Mouse (Mus musculus): ENCODE data around the gene H2-T23. TPM values are rescaled to one million over a fixed set of nuclear protein-coding genes. Genes with fewer than 3 reads are reported as not detected.
A peak's percentile ranks its signal among the peaks of the same experiment; 100 is the strongest.
"Not testable (repeated sequence)": the region's sequence is repeated elsewhere in the genome, so short reads cannot be mapped to it uniquely, and the experiment has no call there.

H2-T23 gene
- polyA plus RNA-seq (2015; fragmentation: Nextera tagmentation; extraction: Ambion mirVana): 24.9 and 26.4 TPM in 2 replicates

- peak within 1 kb of the TSS; percentile 45 for H3K9ac ChIP-seq
- H3K9me3 ChIP-seq (replicated peaks); H3K27me3 ChIP-seq; H3K4me1 ChIP-seq; ATAC-seq (ENCODE audit: insufficient number of reproducible peaks, low FRiP score, low TSS enrichment, low read depth); H3K36me3 ChIP-seq: not testable (repeated sequence)
- peak within 1 kb of the TSS; percentile 55 for H3K4me3 ChIP-seq (replicated peaks)
- peak within 1 kb of the TSS; percentile 89 for H3K4me2 ChIP-seq (replicated peaks)
- WGBS: under 1% methylated on average over 25 of the region's 25 CpGs
- peak within 1 kb of the TSS; percentile 39; the same call in 1 of the 2 replicates for H3K27ac ChIP-seq (replicated peaks)
Observed at GRCm38 (mm10) chr17:36032351-36032875, at the start of gene H2-T23. Gene H2-T23 (minus strand): TSS chr17:36032855.

- H3K27ac ChIP-seq (replicated peaks); H3K9ac ChIP-seq; H3K36me3 ChIP-seq; H3K9me3 ChIP-seq (replicated peaks); H3K4me2 ChIP-seq (replicated peaks); H3K4me3 ChIP-seq (replicated peaks); ATAC-seq (ENCODE audit: insufficient number of reproducible peaks, low FRiP score, low TSS enrichment, low read depth): not testable (repeated sequence)
- Histone ChIP-seq H3K4me1 (peaks cover 14% of the 10 kb centered on the region), H3K27me3 (peaks cover 32% of the 10 kb centered on the region)
Observed at GRCm38 (mm10) chr17:36081901-36082300, 49.2 kb upstream of the H2-T23 start.

GRCm38 (mm10) chr17:36060829-36061228 lies 28.2 kb upstream of the H2-T23 start:
- Histone ChIP-seq H3K36me3 (no peaks in the 10 kb centered on the region), H3K9me3 (replicated peaks) (no peaks in the 10 kb centered on the region), H3K4me2 (replicated peaks) (no peak overlapping the region), H3K27ac (replicated peaks) (no peak overlapping the region), H3K27me3 (no peaks in the 10 kb centered on the region), H3K4me3 (replicated peaks) (no peak overlapping the region), H3K9ac (no peak overlapping the region), H3K4me1 (no peaks in the 10 kb centered on the region)
- 35% methylated on average over 2 of the region's 2 CpGs for WGBS
- ATAC-seq (ENCODE audit: insufficient number of reproducible peaks, low FRiP score, low TSS enrichment, low read depth): no peak

- H3K27ac ChIP-seq (replicated peaks); H3K4me2 ChIP-seq (replicated peaks); H3K9me3 ChIP-seq (replicated peaks); ATAC-seq (ENCODE audit: insufficient number of reproducible peaks, low FRiP score, low TSS enrichment, low read depth); H3K9ac ChIP-seq; H3K27me3 ChIP-seq; H3K36me3 ChIP-seq; H3K4me1 ChIP-seq; H3K4me3 ChIP-seq (replicated peaks): not testable (repeated sequence)
- 58% methylated on average over 1 of the region's 1 CpGs for WGBS
Observed at GRCm38 (mm10) chr17:36058362-36058761, 25.7 kb upstream of the H2-T23 start, which contains the start of gene Gm11127. Gene Gm11127 (minus strand): TSS chr17:36058371.

GRCm38 (mm10) chr17:36057927-36058326 lies 25.3 kb upstream of the H2-T23 start:
- not testable (repeated sequence) for H3K36me3 ChIP-seq; H3K27me3 ChIP-seq; H3K4me1 ChIP-seq; H3K9ac ChIP-seq; H3K4me2 ChIP-seq (replicated peaks); H3K9me3 ChIP-seq (replicated peaks); H3K4me3 ChIP-seq (replicated peaks); H3K27ac ChIP-seq (replicated peaks)
- 89% methylated on average over 24 of the region's 25 CpGs for WGBS
- 0 out of 2 replicates have a peak, but pooled peaks have one; percentile 15 for ATAC-seq (ENCODE audit: insufficient number of reproducible peaks, low FRiP score, low TSS enrichment, low read depth)

GRCm38 (mm10) chr17:36043286-36043685 lies 10.6 kb upstream of the H2-T23 start:
- Histone ChIP-seq H3K4me2 (replicated peaks) (peak overlapping the region; percentile 76), H3K27ac (replicated peaks) (no peak overlapping the region), H3K27me3 (no peaks in the 10 kb centered on the region), H3K9ac (no peak overlapping the region), H3K9me3 (replicated peaks) (no peaks in the 10 kb centered on the region), H3K4me3 (replicated peaks) (peak overlapping the region; percentile 44), H3K4me1 (peaks cover 4% of the 10 kb centered on the region; the same call in 1 of the 2 replicates), H3K36me3 (no peaks in the 10 kb centered on the region)
- ATAC-seq (ENCODE audit: insufficient number of reproducible peaks, low FRiP score, low TSS enrichment, low read depth): no peak
- WGBS: 78% methylated on average over 3 of the region's 3 CpGs

- H3K27ac ChIP-seq (replicated peaks); H3K9me3 ChIP-seq (replicated peaks); H3K27me3 ChIP-seq; H3K4me1 ChIP-seq; H3K36me3 ChIP-seq: not testable (repeated sequence)
- peak within 1 kb of the TSS; percentile 44 for H3K4me3 ChIP-seq (replicated peaks)
- peak; percentile 92 for ATAC-seq (ENCODE audit: insufficient number of reproducible peaks, low FRiP score, low TSS enrichment, low read depth)
- 1% methylated on average over 12 of the region's 12 CpGs for WGBS
- H3K4me2 ChIP-seq (replicated peaks): peak within 1 kb of the TSS; percentile 76
- peak within 1 kb of the TSS; percentile 21; the same call in 1 of the 2 replicates for H3K9ac ChIP-seq
Observed at GRCm38 (mm10) chr17:36042610-36043169, 10.0 kb upstream of the H2-T23 start, which contains the start of the genes H2-T22 and Gm6034. Gene H2-T22 (minus strand): TSS chr17:36042747. Gene Gm6034 (plus strand): TSS chr17:36042961.

- peak; percentile 56; the same call in 1 of the 2 replicates for ATAC-seq (ENCODE audit: insufficient number of reproducible peaks, low FRiP score, low TSS enrichment, low read depth)
- WGBS: 1% methylated on average over 19 of the region's 19 CpGs
- not testable (repeated sequence) for H3K9me3 ChIP-seq (replicated peaks); H3K27me3 ChIP-seq; H3K27ac ChIP-seq (replicated peaks); H3K36me3 ChIP-seq; H3K4me1 ChIP-seq
- Histone ChIP-seq H3K4me2 (replicated peaks) (peak overlapping the region; percentile 76), H3K4me3 (replicated peaks) (peak overlapping the region; percentile 44), H3K9ac (peak overlapping the region; percentile 21; the same call in 1 of the 2 replicates)
Observed at GRCm38 (mm10) chr17:36042055-36042454, 9.4 kb upstream of the H2-T23 start.

GRCm38 (mm10) chr17:36040604-36041003 lies 7.9 kb upstream of the H2-T23 start:
- H3K9me3 ChIP-seq (replicated peaks); ATAC-seq (ENCODE audit: insufficient number of reproducible peaks, low FRiP score, low TSS enrichment, low read depth): not testable (repeated sequence)
- 98% methylated on average over 2 of the region's 2 CpGs for WGBS

GRCm38 (mm10) chr17:36036126-36036525 lies 3.5 kb upstream of the H2-T23 start:
- not testable (repeated sequence) for H3K27ac ChIP-seq (replicated peaks); H3K27me3 ChIP-seq; H3K4me3 ChIP-seq (replicated peaks); H3K4me2 ChIP-seq (replicated peaks); ATAC-seq (ENCODE audit: insufficient number of reproducible peaks, low FRiP score, low TSS enrichment, low read depth); H3K36me3 ChIP-seq; H3K9ac ChIP-seq; H3K4me1 ChIP-seq; H3K9me3 ChIP-seq (replicated peaks)
- WGBS: 84% methylated on average over 13 of the region's 13 CpGs

More at GRCm38 (mm10) chr17:36040604-36041003, 7.9 kb upstream of the H2-T23 start:
- H3K4me2 ChIP-seq (replicated peaks); H3K4me1 ChIP-seq; H3K27me3 ChIP-seq; H3K36me3 ChIP-seq; H3K9ac ChIP-seq; H3K4me3 ChIP-seq (replicated peaks); H3K27ac ChIP-seq (replicated peaks): not testable (repeated sequence)

- not testable (repeated sequence) for H3K9me3 ChIP-seq (replicated peaks); H3K4me1 ChIP-seq; H3K4me3 ChIP-seq (replicated peaks); H3K27ac ChIP-seq (replicated peaks); H3K9ac ChIP-seq; H3K4me2 ChIP-seq (replicated peaks); ATAC-seq (ENCODE audit: insufficient number of reproducible peaks, low FRiP score, low TSS enrichment, low read depth); H3K36me3 ChIP-seq; H3K27me3 ChIP-seq
- 39% methylated on average over 3 of the region's 3 CpGs for WGBS
Observed at GRCm38 (mm10) chr17:36035010-36035638, 2.5 kb upstream of the H2-T23 start.
